Mouse (Mus musculus) hindbrain, embryonic 10.5 days (tissue): Measurements from ENCODE around the gene Gm49366. TPM values are rescaled to one million over a fixed set of nuclear protein-coding genes. Genes with fewer than 3 reads are reported as not detected.
"Not testable (repeated sequence)": the region's sequence is repeated elsewhere in the genome, so short reads cannot be mapped to it uniquely, and the experiment has no call there.

Experiments used
- DNase-seq: peaks from one replicate; pipeline ENCODE4 v3.0.0-alpha.2; 2017; ENCODE audit warnings: low spot score
- H3K27ac ChIP-seq: fragments of 300-500 bp; sonication (generic); 2 replicates; pipeline ENCODE4 v1.5.1; 2016; ENCODE audit warnings: mild to moderate bottlenecking, moderate library complexity
- H3K27me3 ChIP-seq: fragments of 300-500 bp; sonication (generic); 2 replicates; pipeline ENCODE4 v1.6.1; 2016; ENCODE audit warnings: mild to moderate bottlenecking; ENCODE audit not compliant: poor library complexity, insufficient read depth, severe bottlenecking
- H3K36me3 ChIP-seq: fragments of 300-500 bp; sonication (generic); 2 replicates; pipeline ENCODE4 v1.6.1; 2016; ENCODE audit warnings: mild to moderate bottlenecking, moderate library complexity
- H3K4me1 ChIP-seq: fragments of 300-500 bp; sonication (generic); replicated peaks from 2 replicates; pipeline ENCODE4 v1.6.1; 2016; ENCODE audit warnings: mild to moderate bottlenecking
- H3K4me3 ChIP-seq: fragments of 300-500 bp; sonication (generic); 2 replicates; pipeline ENCODE4 v1.5.1; 2016; ENCODE audit warnings: mild to moderate bottlenecking, moderate library complexity
- H3K9me3 ChIP-seq: fragments of 300-500 bp; sonication (generic); 2 replicates; pipeline ENCODE4 v1.6.1; 2016; ENCODE audit warnings: mild to moderate bottlenecking, moderate library complexity
- WGBS: fragments of 180-500 bp; shearing (Covaris S2); methylation state at CpG from one replicate; pipeline ENCODE4 v1.1.7; 2016; 5-methylcytosine and 5-hydroxymethylcytosine counted together
- polyA plus RNA-seq: library from polyadenylated mRNA; unstranded; fragments of >200 nt; fragmentation: Nextera tagmentation; extraction: Ambion mirVana; gene quantifications from 2 replicates; pipeline ENCODE4 v1.2.1, GENCODE M21; 2016

The Gm49366 gene
- polyA plus RNA-seq, 1 experiment from 2014 or later, result not detected

DNA sequence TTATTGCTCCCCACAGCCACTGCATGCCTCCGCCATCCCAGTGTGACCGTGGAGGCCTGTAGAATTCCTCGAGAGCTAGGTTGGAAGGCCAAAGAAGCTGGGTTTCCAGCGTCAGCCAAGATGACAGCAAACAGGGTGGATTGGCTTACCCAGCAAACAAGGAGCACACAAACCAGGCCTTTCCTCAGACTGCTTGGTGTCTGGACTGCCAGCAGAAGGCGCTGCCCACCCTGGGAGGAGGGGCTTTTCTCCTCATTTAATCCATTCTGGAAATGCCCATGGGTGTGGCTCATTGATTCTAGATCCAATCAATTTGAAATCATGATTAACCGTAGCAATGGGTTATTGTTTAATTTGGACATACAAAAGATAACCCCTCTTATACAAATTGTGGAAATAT is 25.6 kb upstream of the Gm49366 start:
- DNase-seq, result no peak
- no peak overlapping the region for H3K27ac ChIP-seq
- H3K36me3 ChIP-seq, result peaks cover 25% of the 10 kb centered on the region
- H3K4me1 ChIP-seq, result peaks cover 50% of the 10 kb centered on the region
- no peak overlapping the region for H3K4me3 ChIP-seq
- WGBS, result 78% methylated on average over 6 of the region's 6 CpGs
- no peaks in the 10 kb centered on the region for H3K27me3 ChIP-seq
- H3K9me3 ChIP-seq, result no peaks in the 10 kb centered on the region

DNA sequence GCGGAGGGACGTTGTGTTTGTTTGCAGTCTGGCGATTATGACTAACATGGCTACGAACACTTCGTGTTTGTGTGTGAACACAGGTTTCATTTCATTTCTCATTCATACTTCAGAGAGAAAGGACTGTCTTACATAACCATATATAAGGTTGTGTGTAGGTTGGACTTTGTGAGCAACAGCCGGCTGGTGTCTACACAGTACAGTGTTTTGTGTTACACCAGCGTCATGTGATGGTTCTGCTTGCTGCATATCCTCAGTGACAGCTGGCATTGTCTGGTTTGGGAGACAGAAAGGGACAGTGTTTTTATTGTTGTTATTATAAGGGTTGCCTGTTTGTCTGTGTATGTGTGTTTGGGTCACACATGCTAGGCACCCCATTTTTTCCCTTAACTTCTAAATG is 25.0 kb upstream of the Gm49366 start:
- DNase-seq, result no peak
- peaks cover 45% of the 10 kb centered on the region for H3K4me1 ChIP-seq
- H3K4me3 ChIP-seq, result no peak overlapping the region
- H3K36me3 ChIP-seq, result peaks cover 30% of the 10 kb centered on the region
- H3K27me3 ChIP-seq, result no peaks in the 10 kb centered on the region
- H3K27ac ChIP-seq, result no peak overlapping the region
- no peaks in the 10 kb centered on the region for H3K9me3 ChIP-seq
- WGBS, result 93% methylated on average over 7 of the region's 7 CpGs

DNA sequence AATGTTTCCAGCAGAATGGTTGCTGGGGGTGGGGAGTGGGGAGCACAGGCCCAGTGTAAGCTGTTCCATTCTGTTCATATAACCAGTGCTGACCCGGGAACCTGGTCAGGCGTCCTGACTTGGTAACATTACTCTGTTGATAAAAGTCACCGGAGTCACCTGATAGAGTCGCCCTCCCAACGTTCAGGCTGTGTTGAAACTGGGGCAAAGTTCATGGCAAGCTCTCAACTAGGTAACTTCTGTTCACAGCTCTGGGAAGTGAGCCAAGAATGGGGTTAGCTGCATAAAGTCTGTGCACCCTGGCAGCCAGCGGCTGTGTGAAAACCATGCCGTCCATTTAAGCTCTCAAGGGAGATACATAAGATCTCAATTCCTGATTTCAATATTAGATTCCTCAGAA is 18.2 kb upstream of the Gm49366 start:
- not testable (repeated sequence) for DNase-seq, H3K9me3 ChIP-seq, H3K27me3 ChIP-seq, H3K4me3 ChIP-seq, H3K4me1 ChIP-seq, H3K27ac ChIP-seq
- 79% methylated on average over 7 of the region's 7 CpGs for WGBS
- H3K36me3 ChIP-seq, result peaks cover 21% of the 10 kb centered on the region

DNA sequence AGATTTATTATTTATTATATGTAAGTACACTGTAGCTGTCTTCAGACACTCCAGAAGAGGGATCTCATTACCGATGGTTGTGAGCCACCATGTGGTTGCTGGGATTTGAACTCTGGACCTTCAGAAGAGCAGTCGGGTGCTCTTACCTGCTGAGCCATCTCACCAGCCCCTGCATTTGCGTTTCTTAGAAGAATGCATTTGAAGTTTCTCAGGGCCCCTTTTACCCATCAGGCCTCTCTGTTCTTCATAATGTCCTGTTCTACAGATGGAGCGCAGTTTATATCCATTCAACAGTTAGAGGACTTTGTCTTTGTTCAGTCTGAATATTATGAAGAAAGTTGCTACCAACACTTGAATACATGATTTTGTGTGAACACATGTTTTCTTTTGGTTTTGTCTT is 16.5 kb upstream of the Gm49366 start:
- not testable (repeated sequence) for H3K4me1 ChIP-seq, DNase-seq, H3K27me3 ChIP-seq, H3K27ac ChIP-seq, H3K4me3 ChIP-seq, H3K9me3 ChIP-seq
- WGBS, result 94% methylated on average over 4 of the region's 4 CpGs
- H3K36me3 ChIP-seq, result peaks cover 14% of the 10 kb centered on the region

DNA sequence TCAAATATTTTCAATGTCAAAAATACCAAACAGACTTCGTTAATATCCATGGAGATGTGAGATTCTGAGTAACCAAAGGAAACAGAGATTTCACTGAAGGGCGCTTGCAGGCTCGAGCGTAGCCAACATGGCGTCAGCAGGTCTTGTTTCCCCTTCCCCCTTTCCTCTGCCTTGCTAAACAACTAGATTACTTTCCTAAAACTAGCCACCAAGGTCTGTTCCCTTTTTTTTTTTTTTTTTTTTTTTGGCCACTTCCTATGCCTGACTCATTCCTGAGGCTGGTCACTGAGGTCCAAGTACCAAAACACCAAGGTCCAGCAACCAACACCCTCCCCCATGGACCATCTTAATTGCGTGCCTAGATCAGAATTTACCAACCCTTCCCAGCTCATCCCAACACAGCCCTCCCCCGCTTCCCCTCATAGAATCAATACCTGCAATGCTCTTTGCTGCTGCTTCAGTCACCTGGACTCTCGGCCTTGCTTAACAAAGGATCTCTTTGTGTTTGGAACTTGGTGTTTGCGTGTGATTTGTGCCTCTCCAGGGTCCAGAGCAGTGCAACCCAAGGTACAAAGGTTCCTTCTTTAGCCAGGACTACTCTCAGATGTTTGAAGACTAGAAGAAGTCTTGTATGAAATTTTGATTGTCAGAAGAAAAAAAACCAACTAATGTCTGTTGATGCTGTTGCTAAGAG is 15.5 kb upstream of the Gm49366 start:
- DNase-seq, result no peak
- Histone ChIP-seq H3K4me1 (no peaks in the 10 kb centered on the region), H3K27me3 (no peaks in the 10 kb centered on the region), H3K4me3 (no peak overlapping the region), H3K36me3 (0 out of 2 replicates have a peak, but pooled peaks cover 7% of the 10 kb centered on the region), H3K27ac (no peak overlapping the region), H3K9me3 (no peaks in the 10 kb centered on the region)
- WGBS, result 85% methylated on average over 9 of the region's 9 CpGs

DNA sequence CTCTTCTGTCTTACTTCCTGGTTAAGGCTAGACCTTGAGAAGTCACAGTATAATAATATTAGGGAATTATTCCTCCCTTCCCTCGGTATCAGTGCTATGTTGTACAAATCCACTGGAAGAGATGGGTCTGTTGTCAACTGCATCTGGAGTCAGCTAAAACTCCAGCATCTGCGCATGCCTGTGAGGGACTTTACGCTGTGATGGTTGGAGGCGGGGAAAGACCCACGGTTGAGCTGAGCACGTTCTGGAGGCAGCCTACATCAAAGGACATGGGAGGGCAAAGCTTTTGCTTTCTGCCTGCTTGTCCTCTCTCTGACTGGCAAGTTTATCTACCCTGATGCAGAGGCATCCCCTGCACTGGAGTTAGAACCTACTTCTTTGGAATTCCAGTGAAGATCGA is 12.8 kb upstream of the Gm49366 start:
- Histone ChIP-seq H3K27me3 (no peaks in the 10 kb centered on the region), H3K9me3 (no peaks in the 10 kb centered on the region), H3K27ac (no peak overlapping the region), H3K4me3 (no peak overlapping the region), H3K36me3 (no peaks in the 10 kb centered on the region), H3K4me1 (no peaks in the 10 kb centered on the region)
- 86% methylated on average over 7 of the region's 7 CpGs for WGBS
- no peak for DNase-seq

DNA sequence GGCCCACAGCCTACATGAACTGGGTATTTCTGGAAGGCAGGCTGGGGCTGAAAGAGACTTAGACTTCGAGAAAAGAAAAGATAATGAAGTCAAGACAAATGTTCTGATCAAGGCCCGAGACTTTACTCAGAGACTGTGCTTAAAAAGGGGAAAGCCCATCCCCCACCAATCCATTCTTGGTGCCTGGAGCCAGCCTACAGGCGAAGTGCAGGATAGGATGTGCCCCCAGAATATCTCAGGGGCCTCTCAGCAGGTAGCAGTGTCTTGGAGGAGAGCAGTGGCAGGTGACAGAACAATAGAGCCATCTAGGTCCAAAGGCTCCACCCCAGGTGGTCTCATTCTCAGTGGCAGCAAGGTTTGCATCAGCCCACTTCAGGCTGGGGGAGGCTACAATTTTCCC is 10.4 kb upstream of the Gm49366 start:
- DNase-seq, H3K4me1 ChIP-seq, H3K27ac ChIP-seq, H3K27me3 ChIP-seq, H3K4me3 ChIP-seq, H3K9me3 ChIP-seq, H3K36me3 ChIP-seq: not testable (repeated sequence)
- 47% methylated on average over 3 of the region's 3 CpGs for WGBS

DNA sequence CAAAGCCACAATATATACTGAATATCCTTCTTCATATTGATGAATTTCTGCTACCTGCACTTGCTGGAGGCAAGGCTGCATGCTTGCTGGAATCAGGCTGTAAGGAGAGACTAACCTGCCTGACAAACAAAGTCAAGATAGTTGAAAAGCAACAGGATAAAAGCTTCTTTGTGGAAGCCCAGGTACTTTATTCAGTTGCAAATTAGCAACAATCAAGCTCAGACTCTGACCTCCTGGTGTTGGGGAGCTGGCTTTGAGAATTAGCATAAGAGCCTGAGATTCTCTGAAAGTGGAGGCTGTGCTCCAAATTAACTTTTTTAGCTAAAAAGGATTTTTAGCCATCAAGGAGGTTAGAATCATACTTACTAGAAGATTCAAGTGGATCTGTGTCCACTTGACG is 9.7 kb upstream of the Gm49366 start:
- H3K4me1 ChIP-seq, result not testable (repeated sequence)
- whole genome bisulfite sequencing, result 87% methylated on average over 1 of the region's 1 CpGs

DNA sequence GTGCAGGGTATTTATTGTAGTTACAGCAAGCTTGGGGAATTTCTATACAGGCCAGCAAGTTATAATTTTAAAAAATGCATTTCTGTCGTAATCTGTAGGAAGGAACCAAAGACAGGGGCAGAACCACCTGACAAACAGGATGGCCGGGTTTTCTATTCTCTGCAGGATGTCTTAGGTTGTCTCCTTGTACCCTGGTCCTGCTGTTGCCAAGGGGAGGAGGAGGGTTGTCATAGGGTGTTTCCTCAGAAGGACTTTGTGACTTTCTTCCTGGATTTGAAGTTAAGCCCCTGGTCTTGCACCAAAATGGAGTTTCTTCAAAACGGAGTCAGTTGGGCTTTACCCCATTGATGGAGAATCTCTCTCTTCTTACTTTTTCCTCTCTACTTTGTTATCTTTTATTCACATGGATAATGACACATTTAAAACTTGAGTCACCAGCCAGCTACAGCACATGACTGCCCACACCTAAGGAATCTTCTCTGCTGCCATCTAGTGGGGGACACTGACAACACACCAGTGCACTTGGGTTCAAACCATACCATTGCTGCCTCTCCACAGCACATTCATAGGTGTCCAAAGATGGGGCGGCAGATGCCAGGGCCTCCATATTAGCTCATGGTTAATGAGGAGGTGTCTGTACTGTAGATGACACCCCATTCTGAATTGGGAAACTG is 7.9 kb upstream of the Gm49366 start:
- no peaks in the 10 kb centered on the region for H3K27me3 ChIP-seq
- peak; percentile 56 for DNase-seq
- no peaks in the 10 kb centered on the region for H3K4me1 ChIP-seq
- H3K4me3 ChIP-seq, result no peak overlapping the region
- no peak overlapping the region for H3K27ac ChIP-seq
- WGBS, result 76% methylated on average over 4 of the region's 4 CpGs
- H3K9me3 ChIP-seq, result no peaks in the 10 kb centered on the region
- no peaks in the 10 kb centered on the region for H3K36me3 ChIP-seq

More for the DNA sequence above, 9.7 kb upstream of the Gm49366 start:
- H3K9me3 ChIP-seq, H3K27ac ChIP-seq, H3K36me3 ChIP-seq, H3K27me3 ChIP-seq, H3K4me3 ChIP-seq, DNase-seq: not testable (repeated sequence)

DNA sequence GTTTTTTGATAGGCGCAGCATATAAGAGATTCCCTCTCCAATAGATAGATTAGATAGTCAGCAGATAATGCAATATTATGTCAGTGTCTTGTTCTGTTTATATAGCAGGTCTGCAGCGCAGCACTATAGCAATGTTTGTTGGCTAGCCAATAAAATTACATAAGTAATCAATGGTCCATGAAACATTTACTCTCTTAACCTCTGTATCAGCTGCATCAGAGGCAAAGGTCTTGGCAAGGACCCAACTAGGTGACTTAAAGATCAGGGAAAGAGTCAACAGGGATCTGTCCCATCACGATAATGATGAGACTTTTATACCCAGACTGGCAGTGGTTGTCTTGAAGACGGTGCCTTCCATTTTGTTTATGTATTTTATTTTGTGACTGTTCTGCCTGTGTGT is 5.9 kb upstream of the Gm49366 start:
- 93% methylated on average over 4 of the region's 4 CpGs for WGBS
- Histone ChIP-seq H3K27me3 (peaks cover 10% of the 10 kb centered on the region), H3K9me3 (no peaks in the 10 kb centered on the region), H3K36me3 (no peaks in the 10 kb centered on the region), H3K27ac (no peak overlapping the region), H3K4me1 (no peaks in the 10 kb centered on the region), H3K4me3 (no peak overlapping the region)
- no peak for DNase-seq

DNA sequence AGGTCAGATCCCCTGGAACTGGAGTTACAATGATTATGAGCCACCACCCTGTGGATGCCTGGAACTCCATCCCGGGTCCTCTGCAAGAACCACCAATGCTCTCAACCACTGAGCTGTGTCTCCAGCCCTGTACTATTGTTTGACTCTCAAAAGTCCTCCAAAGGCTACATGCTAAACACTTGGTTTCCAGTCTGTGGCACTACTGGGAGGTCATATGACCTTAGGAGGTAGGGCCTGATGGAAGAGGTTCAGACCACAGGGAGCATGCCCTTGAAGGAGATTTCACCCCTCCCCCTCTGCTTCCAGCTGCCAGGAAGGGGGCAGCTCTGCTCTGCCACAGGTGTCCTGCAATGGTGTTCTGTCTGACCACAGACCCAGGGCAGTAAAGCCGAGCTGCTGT is 5.4 kb upstream of the Gm49366 start:
- not testable (repeated sequence) for H3K36me3 ChIP-seq, H3K4me3 ChIP-seq, H3K9me3 ChIP-seq, H3K27ac ChIP-seq, H3K4me1 ChIP-seq, DNase-seq
- peaks cover 10% of the 10 kb centered on the region for H3K27me3 ChIP-seq
- 85% methylated on average over 2 of the region's 2 CpGs for WGBS

DNA sequence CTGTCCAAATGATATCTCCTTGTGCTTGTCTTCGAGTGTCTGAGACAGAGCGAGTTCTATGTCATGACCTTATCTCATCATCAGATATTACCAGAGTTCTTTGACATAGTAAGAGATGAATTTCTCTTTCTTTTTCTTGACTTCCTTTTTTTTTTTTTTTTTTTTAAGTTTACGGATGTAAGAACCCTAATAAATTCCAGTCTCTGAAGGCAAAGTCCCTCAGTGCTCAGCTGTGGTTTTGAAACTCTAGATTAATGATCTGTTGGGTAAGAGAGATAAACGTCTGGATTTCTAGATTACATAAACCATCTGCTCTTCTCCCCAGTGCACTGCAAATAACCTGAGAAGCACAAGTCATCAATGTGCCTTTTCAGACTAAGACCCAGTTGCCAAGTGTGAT is 4.6 kb upstream of the Gm49366 start:
- Histone ChIP-seq H3K27me3 (peaks cover 10% of the 10 kb centered on the region), H3K4me3 (no peak overlapping the region), H3K27ac (no peak overlapping the region), H3K4me1 (peaks cover 3% of the 10 kb centered on the region; the same call in 1 of the 2 replicates), H3K36me3 (no peaks in the 10 kb centered on the region), H3K9me3 (no peaks in the 10 kb centered on the region)
- DNase-seq, result no peak
- WGBS, result 80% methylated on average over 4 of the region's 4 CpGs

DNA sequence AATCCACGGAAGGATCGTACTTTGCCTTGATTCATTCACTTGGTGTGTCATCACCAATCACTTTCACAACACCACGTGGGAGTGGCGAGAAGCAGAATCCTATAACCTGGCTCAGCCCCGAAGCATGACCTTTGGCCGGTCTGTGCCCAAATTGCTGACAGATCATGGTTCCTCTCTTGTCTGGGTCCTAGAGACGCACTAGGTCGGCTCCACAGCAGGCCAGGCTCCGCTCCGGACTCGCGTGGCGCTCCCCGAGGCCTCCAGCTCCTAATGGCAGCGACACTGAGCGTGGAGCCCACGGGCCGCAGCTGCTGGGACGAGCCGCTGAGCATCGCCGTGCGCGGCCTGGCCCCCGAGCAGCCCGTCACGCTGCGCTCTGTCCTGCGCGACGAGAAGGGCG is 494 bp upstream of the Gm49366 start, which contains the start of gene Acot4:
TSS of gene Acot4 (plus strand) at position 139 of the 400 bp plus-strand sequence.
- not testable (repeated sequence) for H3K4me1 ChIP-seq, H3K36me3 ChIP-seq
- WGBS, result 9% methylated on average over 32 of the region's 32 CpGs
- Histone ChIP-seq H3K4me3 (peak within 1 kb of the TSS; percentile 53), H3K27ac (peak within 1 kb of the TSS; percentile 73), H3K9me3 (peaks cover 13% of the 10 kb centered on the region; the same call in 1 of the 2 replicates), H3K27me3 (peaks cover 10% of the 10 kb centered on the region)
- DNase-seq, result peak; percentile 42
